Mouse (Mus musculus) intestine, embryonic 15.5 days (tissue): ENCODE results near the gene Zan. TPM values are rescaled to one million over a fixed set of nuclear protein-coding genes. Genes with fewer than 3 reads are reported as not detected.

Experiments used
- ATAC-seq: fragments of 200-750 bp; cut with Nextera tagmentation; 2 replicates; pipeline ENCODE4 v1.8.0; 2017; ENCODE audit warnings: moderate TSS enrichment, moderate library complexity
- H3K27ac ChIP-seq: fragments of 300-500 bp; sonication (generic); 2 replicates; pipeline ENCODE4 v1.5.1; 2015; ENCODE audit warnings: mild to moderate bottlenecking, inconsistent platforms
- H3K27me3 ChIP-seq: fragments of 300-500 bp; sonication (generic); replicated peaks from 2 replicates; pipeline ENCODE4 v1.6.1; 2015; ENCODE audit warnings: inconsistent platforms
- H3K36me3 ChIP-seq: fragments of 300-500 bp; sonication (generic); 2 replicates; pipeline ENCODE4 v1.6.1; 2015; ENCODE audit warnings: inconsistent platforms
- H3K4me1 ChIP-seq: fragments of 300-500 bp; sonication (generic); replicated peaks from 2 replicates; pipeline ENCODE4 v1.6.1; 2015; ENCODE audit warnings: inconsistent platforms
- H3K4me2 ChIP-seq: fragments of 300-500 bp; sonication (generic); replicated peaks from 2 replicates; pipeline ENCODE4 v1.6.1; 2015; ENCODE audit warnings: mild to moderate bottlenecking, inconsistent platforms
- H3K4me3 ChIP-seq: fragments of 300-500 bp; sonication (generic); replicated peaks from 2 replicates; pipeline ENCODE4 v1.5.1; 2015; ENCODE audit warnings: inconsistent platforms
- H3K9ac ChIP-seq: fragments of 300-500 bp; sonication (generic); 2 replicates; pipeline ENCODE4 v1.6.1; 2015; ENCODE audit warnings: inconsistent platforms
- H3K9me3 ChIP-seq: fragments of 300-500 bp; sonication (generic); 2 replicates; pipeline ENCODE4 v1.6.1; 2016; ENCODE audit warnings: inconsistent platforms
- WGBS: fragments of 180-500 bp; shearing (Covaris S2); methylation state at CpG from one replicate; pipeline ENCODE4 v1.1.7; 2015; 5-methylcytosine and 5-hydroxymethylcytosine counted together
- polyA plus RNA-seq: library from polyadenylated mRNA; unstranded; fragments of >200 nt; fragmentation: Nextera tagmentation; extraction: Ambion mirVana; gene quantifications from 2 replicates; pipeline ENCODE4 v1.2.1, GENCODE M21; 2015

Gene Zan
- polyA plus RNA-seq, 1 experiment from 2014 or later = 0.52 TPM

GRCm38 (mm10) chr5:137513951-137514721 is 37.3 kb upstream of the Zan start:
- Histone ChIP-seq H3K4me1 (peaks cover 24% of the 10 kb centered on the region), H3K4me2 (no peak overlapping the region), H3K27ac (no peak overlapping the region), H3K4me3 (no peak overlapping the region), H3K9ac (no peak overlapping the region), H3K36me3 (peaks cover 18% of the 10 kb centered on the region), H3K9me3 (no peaks in the 10 kb centered on the region), H3K27me3 (no peaks in the 10 kb centered on the region)
- 84% methylated on average over 12 of the region's 12 CpGs for WGBS
- ATAC-seq = no peak

- no peak for ATAC-seq
- H3K36me3 ChIP-seq = peaks cover 12% of the 10 kb centered on the region
- no peak overlapping the region for H3K4me3 ChIP-seq
- H3K27ac ChIP-seq = no peak overlapping the region
- H3K4me1 ChIP-seq = peaks cover 24% of the 10 kb centered on the region
- H3K9me3 ChIP-seq = no peaks in the 10 kb centered on the region
- H3K27me3 ChIP-seq = no peaks in the 10 kb centered on the region
- 76% methylated on average over 11 of the region's 11 CpGs for WGBS
- H3K9ac ChIP-seq = no peak overlapping the region
- H3K4me2 ChIP-seq = 0 out of 2 replicates have a peak overlapping the region, but pooled peaks have one; percentile 86
Measured at GRCm38 (mm10) chr5:137512847-137513794, 36.3 kb upstream of the Zan start.

GRCm38 (mm10) chr5:137511706-137512105 is 34.8 kb upstream of the Zan start:
- 52% methylated on average over 3 of the region's 3 CpGs for WGBS
- H3K9me3 ChIP-seq = no peaks in the 10 kb centered on the region
- 0 out of 2 replicates have a peak overlapping the region, but pooled peaks have one; percentile 77 for H3K27ac ChIP-seq
- H3K4me2 ChIP-seq = peak overlapping the region; percentile 86
- H3K4me3 ChIP-seq = peak overlapping the region; percentile 93
- no peak for ATAC-seq
- peaks cover 24% of the 10 kb centered on the region for H3K4me1 ChIP-seq
- peaks cover 8% of the 10 kb centered on the region; the same call in 1 of the 2 replicates for H3K36me3 ChIP-seq
- peak overlapping the region; percentile 95 for H3K9ac ChIP-seq
- no peaks in the 10 kb centered on the region for H3K27me3 ChIP-seq

GRCm38 (mm10) chr5:137510573-137511390 is 33.9 kb upstream of the Zan start:
- H3K36me3 ChIP-seq = peaks cover 8% of the 10 kb centered on the region; the same call in 1 of the 2 replicates
- under 1% methylated on average over 38 of the region's 83 CpGs for WGBS
- peak overlapping the region; percentile 86 for H3K4me2 ChIP-seq
- H3K27ac ChIP-seq = peak overlapping the region; percentile 77
- H3K27me3 ChIP-seq = no peaks in the 10 kb centered on the region
- H3K9me3 ChIP-seq = no peaks in the 10 kb centered on the region
- peak; percentile 71 for ATAC-seq
- H3K4me3 ChIP-seq = peak overlapping the region; percentile 93
- peak overlapping the region; percentile 95 for H3K9ac ChIP-seq
- peaks cover 24% of the 10 kb centered on the region for H3K4me1 ChIP-seq

GRCm38 (mm10) chr5:137510014-137510501 is 33.2 kb upstream of the Zan start:
- Histone ChIP-seq H3K27ac (peak overlapping the region; percentile 77), H3K4me2 (peak overlapping the region; percentile 86), H3K4me3 (peak overlapping the region; percentile 93), H3K9me3 (no peaks in the 10 kb centered on the region), H3K4me1 (peaks cover 24% of the 10 kb centered on the region), H3K9ac (peak overlapping the region; percentile 95), H3K27me3 (no peaks in the 10 kb centered on the region), H3K36me3 (peaks cover 8% of the 10 kb centered on the region; the same call in 1 of the 2 replicates)
- ATAC-seq = peak; percentile 88
- WGBS = 4% methylated on average over 26 of the region's 52 CpGs

- 0 out of 2 replicates have a peak, but pooled peaks cover 3% of the 10 kb centered on the region for H3K36me3 ChIP-seq
- H3K27ac ChIP-seq = no peak overlapping the region
- 0 out of 2 replicates have a peak, but pooled peaks cover 6% of the 10 kb centered on the region for H3K4me1 ChIP-seq
- ATAC-seq = no peak
- 77% methylated on average over 6 of the region's 6 CpGs for WGBS
- no peaks in the 10 kb centered on the region for H3K27me3 ChIP-seq
- H3K9me3 ChIP-seq = no peaks in the 10 kb centered on the region
- H3K4me2 ChIP-seq = no peak overlapping the region
- H3K4me3 ChIP-seq = no peak overlapping the region
- H3K9ac ChIP-seq = no peak overlapping the region
Measured at GRCm38 (mm10) chr5:137504041-137504440, 27.2 kb upstream of the Zan start.

- Histone ChIP-seq H3K9ac (peak overlapping the region; percentile 66), H3K27me3 (no peaks in the 10 kb centered on the region), H3K9me3 (no peaks in the 10 kb centered on the region), H3K36me3 (0 out of 2 replicates have a peak, but pooled peaks cover 3% of the 10 kb centered on the region), H3K4me3 (peak overlapping the region; percentile 58), H3K27ac (peak overlapping the region; percentile 94), H3K4me2 (peak overlapping the region; percentile 73), H3K4me1 (0 out of 2 replicates have a peak, but pooled peaks cover 6% of the 10 kb centered on the region)
- 0% methylated on average over 29 of the region's 30 CpGs for WGBS
- ATAC-seq = peak; percentile 92
Measured at GRCm38 (mm10) chr5:137502667-137503110, 25.8 kb upstream of the Zan start.

- 3% methylated on average over 64 of the region's 64 CpGs for WGBS
- H3K9ac ChIP-seq = peak within 1 kb of the TSS; percentile 80
- peak within 1 kb of the TSS; percentile 97 for H3K27ac ChIP-seq
- H3K4me3 ChIP-seq = peak within 1 kb of the TSS; percentile 58
- no peaks in the 10 kb centered on the region for H3K9me3 ChIP-seq
- H3K27me3 ChIP-seq = no peaks in the 10 kb centered on the region
- H3K36me3 ChIP-seq = 0 out of 2 replicates have a peak, but pooled peaks cover 3% of the 10 kb centered on the region
- 0 out of 2 replicates have a peak, but pooled peaks cover 6% of the 10 kb centered on the region for H3K4me1 ChIP-seq
- peak; percentile 97 for ATAC-seq
- peak within 1 kb of the TSS; percentile 85 for H3K4me2 ChIP-seq
Measured at GRCm38 (mm10) chr5:137501709-137502666, 25.1 kb upstream of the Zan start, which contains the start of gene Pop7. Gene Pop7 (minus strand): TSS chr5:137502518.

GRCm38 (mm10) chr5:137500186-137500585 is 23.3 kb upstream of the Zan start:
- Histone ChIP-seq H3K9me3 (no peaks in the 10 kb centered on the region), H3K9ac (no peak overlapping the region), H3K27ac (no peak overlapping the region), H3K4me3 (no peak overlapping the region), H3K4me2 (no peak overlapping the region), H3K36me3 (0 out of 2 replicates have a peak, but pooled peaks cover 3% of the 10 kb centered on the region), H3K27me3 (no peaks in the 10 kb centered on the region), H3K4me1 (0 out of 2 replicates have a peak, but pooled peaks cover 6% of the 10 kb centered on the region)
- ATAC-seq = no peak
- 92% methylated on average over 7 of the region's 7 CpGs for WGBS

GRCm38 (mm10) chr5:137493831-137494230 is 17.0 kb upstream of the Zan start:
- Histone ChIP-seq H3K9ac (no peak overlapping the region), H3K4me3 (no peak overlapping the region), H3K36me3 (no peaks in the 10 kb centered on the region), H3K27me3 (no peaks in the 10 kb centered on the region), H3K4me1 (no peaks in the 10 kb centered on the region), H3K4me2 (no peak overlapping the region), H3K9me3 (no peaks in the 10 kb centered on the region), H3K27ac (no peak overlapping the region)
- ATAC-seq = no peak
- WGBS = 70% methylated on average over 13 of the region's 13 CpGs
